Mouse (Mus musculus) ES-E14 (cell line): ENCODE measurements around the gene Fam47e.

Experiments
- CHD2 ChIP-seq: IDR thresholded peaks from 2 replicates; pipeline ENCODE4 v1.6.1; 2014; ENCODE audit warnings: mild to moderate bottlenecking, low read depth, low read length, inconsistent platforms
- HCFC1 ChIP-seq: IDR thresholded peaks from 2 replicates; pipeline ENCODE4 v1.6.1; 2012; ENCODE audit warnings: low read length, inconsistent platforms, borderline replicate concordance; ENCODE audit not compliant: insufficient read depth
- MAFK ChIP-seq: IDR thresholded peaks from 2 replicates; pipeline ENCODE4 v1.6.1; 2014; ENCODE audit warnings: mild to moderate bottlenecking, low read depth, low read length, inconsistent platforms; ENCODE audit not compliant: insufficient read depth
- ZC3H11A ChIP-seq: IDR thresholded peaks from 2 replicates; pipeline ENCODE4 v1.6.1; 2012; ENCODE audit warnings: low read depth, mild to moderate bottlenecking, inconsistent platforms, low read length, borderline replicate concordance
- ZNF384 ChIP-seq: IDR thresholded peaks from 2 replicates; pipeline ENCODE4 v1.6.1; 2012; ENCODE audit warnings: low read depth, low read length, inconsistent platforms

DNA sequence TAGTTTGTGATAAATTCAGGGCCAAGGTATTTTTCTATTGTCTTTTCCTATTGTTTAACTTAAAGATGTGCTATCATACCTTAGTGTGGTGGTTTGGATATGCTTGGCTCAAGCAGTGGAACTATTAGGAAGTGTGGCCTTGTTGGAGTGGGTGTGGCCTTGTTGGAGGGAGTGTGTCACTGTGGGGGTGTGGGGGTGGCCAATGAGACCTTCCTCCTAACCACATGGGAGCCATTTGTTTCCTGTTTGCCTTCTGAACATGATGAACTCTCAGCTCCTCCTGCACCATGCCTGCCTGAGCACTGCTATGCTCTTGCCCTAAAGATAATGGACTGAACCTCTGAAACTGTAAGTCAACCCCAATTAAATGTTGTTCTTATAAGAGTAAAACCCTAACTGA is 43.6 kb upstream of the Fam47e start:
- no peak for TF ChIP-seq CHD2
- TF ChIP-seq ZNF384, result no peak
- TF ChIP-seq ZC3H11A, result no peak
- no peak for TF ChIP-seq MAFK
- TF ChIP-seq HCFC1, result no peak
